Mouse (Mus musculus) hindbrain, embryonic 10.5 days (tissue): ENCODE data around the gene Bnc2. TPM values are rescaled to one million over a fixed set of nuclear protein-coding genes. Genes with fewer than 3 reads are reported as not detected.

Experiments used
- DNase-seq: peaks from one replicate; pipeline ENCODE4 v3.0.0-alpha.2; 2017; ENCODE audit warnings: low spot score
- H3K27ac ChIP-seq: fragments of 300-500 bp; sonication (generic); 2 replicates; pipeline ENCODE4 v1.5.1; 2016; ENCODE audit warnings: mild to moderate bottlenecking, moderate library complexity
- H3K27me3 ChIP-seq: fragments of 300-500 bp; sonication (generic); 2 replicates; pipeline ENCODE4 v1.6.1; 2016; ENCODE audit warnings: mild to moderate bottlenecking; ENCODE audit not compliant: poor library complexity, insufficient read depth, severe bottlenecking
- H3K36me3 ChIP-seq: fragments of 300-500 bp; sonication (generic); 2 replicates; pipeline ENCODE4 v1.6.1; 2016; ENCODE audit warnings: mild to moderate bottlenecking, moderate library complexity
- H3K4me1 ChIP-seq: fragments of 300-500 bp; sonication (generic); replicated peaks from 2 replicates; pipeline ENCODE4 v1.6.1; 2016; ENCODE audit warnings: mild to moderate bottlenecking
- H3K4me3 ChIP-seq: fragments of 300-500 bp; sonication (generic); 2 replicates; pipeline ENCODE4 v1.5.1; 2016; ENCODE audit warnings: mild to moderate bottlenecking, moderate library complexity
- H3K9me3 ChIP-seq: fragments of 300-500 bp; sonication (generic); 2 replicates; pipeline ENCODE4 v1.6.1; 2016; ENCODE audit warnings: mild to moderate bottlenecking, moderate library complexity
- WGBS: fragments of 180-500 bp; shearing (Covaris S2); methylation state at CpG from one replicate; pipeline ENCODE4 v1.1.7; 2016; 5-methylcytosine and 5-hydroxymethylcytosine counted together
- polyA plus RNA-seq: library from polyadenylated mRNA; unstranded; fragments of >200 nt; fragmentation: Nextera tagmentation; extraction: Ambion mirVana; gene quantifications from 2 replicates; pipeline ENCODE4 v1.2.1, GENCODE M21; 2016

The Bnc2 gene
- polyA plus RNA-seq, 1 experiment from 2014 or later: 5.2 TPM

- Histone ChIP-seq H3K27me3 (no peaks in the 10 kb centered on the region), H3K36me3 (no peaks in the 10 kb centered on the region), H3K27ac (no peak overlapping the region), H3K9me3 (no peaks in the 10 kb centered on the region), H3K4me3 (no peak overlapping the region), H3K4me1 (0 out of 2 replicates have a peak, but pooled peaks cover 4% of the 10 kb centered on the region)
- 74% methylated on average over 7 of the region's 7 CpGs for WGBS
- DNase-seq: no peak
These were observed 442.7 kb downstream of the Bnc2 start for GRCm38 (mm10) chr4:84232346-84232745.

- Histone ChIP-seq H3K27ac (no peak overlapping the region), H3K36me3 (no peaks in the 10 kb centered on the region), H3K4me3 (no peak overlapping the region), H3K9me3 (no peaks in the 10 kb centered on the region), H3K4me1 (0 out of 2 replicates have a peak, but pooled peaks cover 4% of the 10 kb centered on the region), H3K27me3 (no peaks in the 10 kb centered on the region)
- no peak for DNase-seq
- WGBS: 94% methylated on average over 2 of the region's 2 CpGs
These were observed 443.8 kb downstream of the Bnc2 start for GRCm38 (mm10) chr4:84231251-84231650.

DNA sequence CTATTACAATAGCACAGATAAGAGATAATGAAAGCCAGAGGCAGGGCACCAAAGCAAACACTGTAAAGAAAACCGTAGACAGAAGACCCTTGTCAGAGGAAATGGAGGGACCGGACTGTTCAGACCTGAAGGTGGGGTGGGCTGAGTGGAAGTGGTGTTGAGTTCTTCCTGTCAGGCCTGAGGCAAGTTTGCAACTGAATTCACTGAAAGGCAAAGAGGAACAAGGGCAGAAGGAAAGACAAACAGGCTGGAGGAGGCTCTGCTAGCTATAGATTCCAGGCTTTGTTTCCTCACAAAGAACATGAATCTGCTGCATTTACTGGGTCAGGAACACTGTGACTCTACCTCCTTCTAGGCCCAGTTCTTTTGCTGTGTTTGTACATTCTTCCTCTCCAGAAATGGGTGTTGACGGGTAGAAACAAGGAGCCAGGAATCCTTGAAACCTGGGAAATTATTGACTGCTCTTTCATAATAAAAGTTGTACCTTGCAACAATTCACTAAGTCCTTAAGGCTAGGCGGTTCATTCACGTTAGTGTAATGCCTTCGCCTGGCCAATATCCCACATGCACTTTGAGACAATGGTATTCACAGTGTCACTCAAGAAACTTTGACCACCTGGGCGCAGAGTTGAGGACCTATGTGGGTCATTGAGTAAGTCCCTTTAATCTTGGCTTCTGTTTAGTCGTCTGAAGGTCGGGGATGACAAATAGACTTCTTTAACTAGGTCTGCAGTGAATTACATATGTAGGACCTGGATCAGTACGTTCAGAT, 445.7 kb downstream of the Bnc2 start:
- Histone ChIP-seq H3K9me3 (no peaks in the 10 kb centered on the region), H3K27ac (no peak overlapping the region), H3K27me3 (no peaks in the 10 kb centered on the region), H3K4me1 (peaks cover 7% of the 10 kb centered on the region; the same call in 1 of the 2 replicates), H3K36me3 (no peaks in the 10 kb centered on the region), H3K4me3 (no peak overlapping the region)
- WGBS: 81% methylated on average over 10 of the region's 10 CpGs
- DNase-seq: no peak

GRCm38 (mm10) chr4:84228551-84228950, 446.5 kb downstream of the Bnc2 start:
- H3K27me3 ChIP-seq: no peaks in the 10 kb centered on the region
- DNase-seq: no peak
- H3K4me1 ChIP-seq: peaks cover 9% of the 10 kb centered on the region; the same call in 1 of the 2 replicates
- H3K9me3 ChIP-seq: no peaks in the 10 kb centered on the region
- no peak overlapping the region for H3K4me3 ChIP-seq
- 90% methylated on average over 5 of the region's 5 CpGs for WGBS
- H3K27ac ChIP-seq: no peak overlapping the region
- no peaks in the 10 kb centered on the region for H3K36me3 ChIP-seq

Other genes starting within 250 kb of the Bnc2 start
- 4.4 and 5.4 TPM in 2 replicates for gene Cntln, start 209.0 kb upstream of the Bnc2 start, polyA plus RNA-seq